Mouse (Mus musculus) ES-Bruce4 (cell line): Measurements from ENCODE around the gene Myl3. TPM values are rescaled to one million over a fixed set of nuclear protein-coding genes. Genes with fewer than 3 reads are reported as not detected.
A peak's percentile ranks its signal among the peaks of the same experiment; 100 is the strongest.

Experiments used
- H3K27ac ChIP-seq: 2 replicates; pipeline ENCODE4 v1.5.1; 2012; ENCODE audit warnings: low read length, inconsistent platforms; ENCODE audit not compliant: insufficient read depth
- H3K27me3 ChIP-seq: 2 replicates; pipeline ENCODE4 v1.6.1; 2012; ENCODE audit warnings: mild to moderate bottlenecking, low read length, inconsistent platforms; ENCODE audit not compliant: control insufficient read depth, poor library complexity, insufficient read depth, severe bottlenecking
- H3K36me3 ChIP-seq: 2 replicates; pipeline ENCODE4 v1.6.1; 2012; ENCODE audit warnings: inconsistent platforms, mild to moderate bottlenecking, low read length, moderate library complexity; ENCODE audit not compliant: control insufficient read depth, poor library complexity, insufficient read depth, severe bottlenecking
- H3K4me1 ChIP-seq: one replicate; pipeline ENCODE4 v1.8.1; 2011; ENCODE audit warnings: low read length; ENCODE audit not compliant: control insufficient read depth, insufficient read depth
- H3K4me3 ChIP-seq: 2 replicates; pipeline ENCODE4 v1.5.1; 2011; ENCODE audit warnings: low read depth, mild to moderate bottlenecking, low read length
- H3K9ac ChIP-seq: 2 replicates; pipeline ENCODE4 v1.6.1; 2012; ENCODE audit warnings: low read depth, mild to moderate bottlenecking, inconsistent platforms; ENCODE audit not compliant: poor library complexity, severe bottlenecking
- H3K9me3 ChIP-seq: replicated peaks from 2 replicates; pipeline ENCODE4 v1.6.1; 2012; ENCODE audit warnings: mild to moderate bottlenecking, low read length, inconsistent platforms; ENCODE audit not compliant: control insufficient read depth, poor library complexity, insufficient read depth, severe bottlenecking
- CTCF ChIP-seq: IDR thresholded peaks from one replicate; pipeline ENCODE4 v1.8.1; 2011; ENCODE audit warnings: low read depth, low read length
- EP300 ChIP-seq: IDR thresholded peaks from 2 replicates; pipeline ENCODE4 v1.6.1; 2011; ENCODE audit warnings: low read depth, low read length; ENCODE audit not compliant: insufficient read depth
- POLR2A ChIP-seq: IDR thresholded peaks from one replicate; pipeline ENCODE4 v1.8.1; 2011; ENCODE audit warnings: low read length; ENCODE audit not compliant: insufficient read depth
- polyA plus RNA-seq: library from polyadenylated mRNA; stranded (reverse); fragments of >200 nt; gene quantifications from 2 replicates; pipeline ENCODE4 v1.2.4, GENCODE M21; 2011; ENCODE audit warnings: low read depth; ENCODE audit not compliant: missing spikeins, insufficient read depth, insufficient read length

Myl3 gene
- 2.2 and 4.1 TPM in 2 replicates for polyA plus RNA-seq

DNA sequence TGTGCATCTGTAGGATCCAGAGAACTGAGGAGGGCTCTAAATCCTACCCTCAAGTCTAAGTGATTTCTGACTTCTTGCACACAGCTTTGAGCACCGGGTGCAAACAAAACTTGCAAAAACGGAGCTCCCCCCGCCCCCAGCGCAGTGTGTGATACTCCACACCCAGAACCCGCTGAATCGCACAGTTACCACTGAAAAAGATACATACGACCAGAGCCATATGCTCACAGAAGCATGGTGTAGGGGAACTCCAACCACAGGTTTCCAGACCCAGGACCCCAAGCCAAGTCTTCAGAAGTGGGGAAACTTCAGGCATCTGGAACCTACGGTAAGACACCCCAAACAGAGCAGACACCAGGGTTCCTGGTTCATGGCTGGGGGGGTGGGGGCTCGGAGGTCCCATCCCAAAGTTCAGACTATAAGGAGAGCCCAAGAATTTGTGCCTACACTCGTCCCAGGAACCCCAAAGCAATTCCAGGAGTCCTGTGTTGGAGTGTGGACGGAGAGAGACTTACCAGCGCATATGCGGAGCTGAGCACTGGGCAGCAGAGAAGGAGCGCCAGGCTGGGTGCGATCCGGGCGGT lies at the start of gene Myl3:
Myl3 (plus strand) TSS at position 151 of the 584 bp plus-strand sequence.
- Histone ChIP-seq H3K36me3 (no peaks in the 10 kb centered on the region), H3K9ac (peak within 1 kb of the TSS; percentile 80), H3K9me3 (no peaks in the 10 kb centered on the region), H3K4me1 (no peaks in the 10 kb centered on the region), H3K27me3 (peaks cover 21% of the 10 kb centered on the region), H3K4me3 (peak within 1 kb of the TSS; percentile 79), H3K27ac (no peak within 1 kb of the TSS)
- TF ChIP-seq POLR2A (no peak), EP300 (no peak), CTCF (no peak)

DNA sequence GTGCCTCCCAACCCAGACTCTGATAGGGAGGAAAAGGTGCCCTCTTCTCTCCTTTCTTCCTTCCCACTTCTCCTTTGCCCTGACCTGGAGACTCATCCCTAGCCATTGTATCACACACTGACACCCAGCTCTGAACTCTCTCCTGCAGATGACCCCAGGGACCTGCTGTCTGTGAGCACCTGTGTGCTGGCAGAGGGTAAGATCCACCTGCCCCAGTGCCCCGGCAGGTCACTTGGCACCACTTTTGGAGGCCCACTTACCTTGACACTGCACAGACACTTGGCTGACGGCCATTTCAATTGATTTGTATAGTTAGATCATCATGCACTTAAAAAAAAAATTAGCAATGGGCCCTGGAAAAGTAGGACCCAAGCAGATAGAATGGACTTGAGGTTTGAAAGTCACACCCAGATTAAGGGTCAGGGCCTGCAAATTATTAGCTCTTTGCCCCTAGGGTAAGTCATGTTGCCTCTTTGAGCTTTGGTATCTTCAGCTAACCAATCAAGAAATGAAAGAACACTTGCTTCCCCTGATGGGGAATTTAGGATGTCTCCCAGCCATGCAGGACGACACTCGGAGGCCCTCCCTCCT lies 46.4 kb upstream of the Myl3 start:
- no peaks in the 10 kb centered on the region for H3K36me3 ChIP-seq
- H3K9me3 ChIP-seq: no peaks in the 10 kb centered on the region
- H3K27me3 ChIP-seq: no peaks in the 10 kb centered on the region
- H3K4me3 ChIP-seq: no peak overlapping the region
- H3K4me1 ChIP-seq: no peaks in the 10 kb centered on the region
- no peak overlapping the region for H3K9ac ChIP-seq
- no peak overlapping the region for H3K27ac ChIP-seq
- TF ChIP-seq CTCF (no peak), POLR2A (no peak), EP300 (no peak)

DNA sequence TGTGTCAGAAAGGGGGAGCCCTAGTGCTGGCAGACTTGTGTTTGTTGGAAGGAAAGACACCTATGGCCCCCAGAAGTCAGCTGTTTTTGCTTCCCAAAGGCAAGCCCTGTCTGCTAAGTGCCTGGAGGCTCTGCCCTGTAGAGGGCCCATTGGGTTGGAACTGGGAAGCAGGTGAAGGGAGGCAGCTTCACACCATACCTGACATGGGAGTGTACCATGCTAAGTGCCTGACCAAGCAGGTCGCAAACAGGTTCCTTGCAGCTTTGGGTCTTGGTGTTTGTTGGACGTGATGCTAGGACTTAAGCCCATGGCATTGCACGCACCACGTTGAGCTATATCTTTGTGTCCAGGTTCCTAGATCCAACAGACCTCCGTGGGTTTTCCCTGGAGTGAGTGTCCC lies 45.2 kb upstream of the Myl3 start:
- no peaks in the 10 kb centered on the region for H3K36me3 ChIP-seq
- H3K9me3 ChIP-seq: no peaks in the 10 kb centered on the region
- H3K27me3 ChIP-seq: no peaks in the 10 kb centered on the region
- no peak overlapping the region for H3K27ac ChIP-seq
- H3K4me3 ChIP-seq: no peak overlapping the region
- H3K4me1 ChIP-seq: no peaks in the 10 kb centered on the region
- TF ChIP-seq EP300: no peak
- H3K9ac ChIP-seq: no peak overlapping the region

DNA sequence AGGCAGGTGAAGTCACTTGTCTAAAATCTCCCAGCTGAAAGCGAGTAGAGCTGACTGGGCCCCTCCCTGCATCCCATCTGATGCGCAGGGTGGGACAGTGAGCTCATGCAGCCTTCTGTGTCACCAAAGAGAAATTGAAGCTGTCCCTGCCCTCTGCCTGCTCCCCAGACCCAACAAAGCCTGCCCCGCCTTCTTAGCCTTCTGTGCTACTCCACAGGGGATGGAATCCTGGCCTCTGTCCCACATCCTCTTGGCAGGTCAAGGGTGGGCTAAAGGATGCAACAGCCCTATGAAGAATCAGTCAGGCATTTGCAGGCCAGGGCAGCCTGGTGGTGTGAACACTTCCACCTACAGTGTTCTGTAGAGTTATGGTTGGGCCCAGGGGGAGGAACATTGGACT lies 44.2 kb upstream of the Myl3 start:
- no peaks in the 10 kb centered on the region for H3K9me3 ChIP-seq
- H3K4me1 ChIP-seq: no peaks in the 10 kb centered on the region
- no peak overlapping the region for H3K4me3 ChIP-seq
- H3K27me3 ChIP-seq: no peaks in the 10 kb centered on the region
- TF ChIP-seq EP300 (0 out of 2 replicates have a peak, but pooled peaks have one; percentile 32), CTCF (no peak)
- H3K36me3 ChIP-seq: no peaks in the 10 kb centered on the region
- H3K27ac ChIP-seq: no peak overlapping the region
- no peak overlapping the region for H3K9ac ChIP-seq

DNA sequence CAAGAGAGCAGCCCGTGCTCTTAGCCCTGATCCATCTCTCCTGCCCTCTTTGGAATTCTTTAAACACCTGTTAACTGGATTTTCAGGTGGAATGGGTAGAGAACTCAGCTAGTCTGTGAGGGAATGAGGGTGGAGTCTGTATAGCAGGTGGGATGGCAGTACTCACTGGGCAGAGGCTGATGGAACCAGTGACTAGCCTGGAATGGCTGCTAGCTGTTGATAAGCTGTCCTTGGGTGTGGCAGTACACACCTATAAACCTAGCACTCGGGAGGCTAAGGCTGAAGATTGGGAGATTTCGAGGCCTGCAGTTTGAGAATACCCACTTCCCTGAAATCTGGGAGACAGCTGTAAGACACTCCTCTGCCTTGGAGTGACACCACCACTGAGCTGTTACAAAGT lies 42.1 kb upstream of the Myl3 start:
- Histone ChIP-seq H3K9me3 (no peaks in the 10 kb centered on the region), H3K36me3 (no peaks in the 10 kb centered on the region), H3K4me1 (no peaks in the 10 kb centered on the region), H3K4me3 (no peak overlapping the region), H3K9ac (no peak overlapping the region), H3K27me3 (no peaks in the 10 kb centered on the region), H3K27ac (no peak overlapping the region)
- TF ChIP-seq POLR2A: no peak
- no peak for TF ChIP-seq CTCF
- TF ChIP-seq EP300: no peak

DNA sequence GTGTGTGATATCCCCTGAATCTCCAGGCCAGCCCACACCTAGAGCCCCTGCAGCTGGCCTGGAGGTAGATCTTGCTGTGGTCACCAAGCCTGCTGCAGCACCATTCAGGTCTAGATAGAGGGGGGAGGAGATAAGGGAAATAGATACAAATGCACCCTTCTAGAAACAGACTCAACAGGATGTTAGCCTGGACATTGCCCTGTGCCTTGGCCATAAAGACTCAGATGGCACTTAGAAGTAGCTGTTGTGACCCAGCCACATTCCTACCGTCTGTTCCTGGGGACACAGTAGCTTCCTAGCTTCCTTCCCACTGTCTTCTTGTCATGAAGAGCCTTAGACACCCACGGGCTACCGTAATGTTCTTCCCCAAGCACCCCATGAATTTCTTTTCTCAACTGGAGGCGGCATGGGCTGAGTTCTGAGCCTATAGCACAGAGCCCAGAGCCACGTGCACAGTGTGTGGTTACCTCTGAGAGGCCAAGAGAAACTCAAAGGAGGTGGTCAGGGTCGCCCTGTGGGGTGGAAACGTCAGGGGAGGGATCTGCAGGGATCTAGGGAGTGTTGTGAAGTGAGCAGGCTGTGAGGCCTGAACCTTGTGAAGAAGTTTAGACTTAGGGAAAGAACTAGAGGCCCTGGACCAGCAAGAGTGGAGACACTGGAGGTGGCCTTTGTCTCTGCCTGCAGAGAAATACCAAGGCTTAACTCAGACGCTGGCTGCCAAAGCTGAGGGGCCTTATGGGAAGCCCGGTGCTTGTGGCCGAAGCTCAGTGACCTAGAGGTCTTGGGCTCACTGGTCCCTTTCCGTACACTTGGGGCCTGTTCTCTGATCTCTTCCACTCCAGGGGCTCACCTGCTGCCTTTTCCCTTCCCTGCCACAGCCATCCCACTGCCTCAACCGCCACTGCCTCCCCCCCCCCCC lies 40.3 kb upstream of the Myl3 start:
- Histone ChIP-seq H3K4me3 (no peak overlapping the region), H3K4me1 (no peaks in the 10 kb centered on the region), H3K36me3 (no peaks in the 10 kb centered on the region), H3K27me3 (no peaks in the 10 kb centered on the region), H3K9ac (no peak overlapping the region), H3K27ac (no peak overlapping the region), H3K9me3 (no peaks in the 10 kb centered on the region)
- TF ChIP-seq EP300 (no peak), POLR2A (no peak), CTCF (no peak)
